Comparison of ENCODE assay signal across 8 mouse cellular contexts in the genomic region with DNA sequence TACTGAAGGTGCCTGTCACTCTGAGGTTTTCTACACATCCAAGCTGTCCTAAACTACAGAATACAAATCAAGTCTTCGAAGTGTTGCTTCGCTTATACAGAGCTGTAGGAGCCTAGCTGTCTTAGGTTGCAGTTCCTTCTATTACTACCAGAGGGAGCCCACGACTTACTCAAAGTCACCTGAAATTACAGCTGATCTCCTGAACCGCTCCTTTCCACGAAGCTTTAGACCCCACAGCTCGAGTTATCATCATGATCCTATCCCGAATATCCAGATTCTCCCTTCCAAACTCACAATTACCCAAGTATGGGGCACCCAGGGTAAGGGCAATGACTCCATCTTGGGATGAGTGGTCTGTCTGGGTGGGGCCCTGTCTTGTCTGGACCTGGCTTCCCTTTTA. TPM values are rescaled to one million over a fixed set of nuclear protein-coding genes. Genes with fewer than 3 reads are reported as not detected.
DNase-seq lines count a peak whose midpoint lies in the region; ATAC-seq and TF ChIP-seq lines count a peak whose summit lies in the region.
"Had no signal": no experiment of that assay in that cellular context is flagged by ENCODE, and none has a peak within 500 bp of the region (broad histone marks: within the 10 kb centered on the region; RNA-seq: fewer than 3 reads in every experiment).

No protein-coding gene starts in this region.

- H3K4me3 ChIP-seq in MEL (ENCODE audit: control insufficient read depth in 1 of 2, insufficient read depth in 1 of 2, low read depth in 2 of 2, low read length in 2 of 2) = no peak overlapping the region; a peak in 1 of 4 replicates
- H3K4me3 ChIP-seq in hindbrain, embryonic 12.5 days = no peak overlapping the region
- peak overlapping the region; percentile 8; the same call in 1 of the 2 replicates for H3K4me3 ChIP-seq in limb, embryonic 14.5 days (replicated peaks; ENCODE audit: low read length)

- no peaks in the 10 kb centered on the region for H3K9me3 ChIP-seq in MEL (replicated peaks; ENCODE audit: insufficient read depth, low read length)
- H3K9me3 ChIP-seq in hindbrain, embryonic 12.5 days (replicated peaks) = no peaks in the 10 kb centered on the region
- no peaks in the 10 kb centered on the region for H3K9me3 ChIP-seq in limb, embryonic 14.5 days (ENCODE audit: control insufficient read depth, low read length)

- no peak for TF ChIP-seq EP300 in MEL (IDR thresholded peaks at IDR 0.05; ENCODE audit: low read depth in 1 of 2, low read length in 2 of 2)

- peak; percentile 56 for DNase-seq in MEL (ENCODE audit: low read depth, low spot score)
- peak; percentile 78 for DNase-seq in embryo, embryonic 11 days
- peak; percentile 85 for DNase-seq in limb, embryonic 14.5 days (ENCODE audit: low spot score)
- no peak for DNase-seq in yolk sac, embryonic 10.5 days (ENCODE audit: low spot score)

- peak; percentile 57 for TF ChIP-seq RAD21 in MEL (IDR thresholded peaks at IDR 0.05; ENCODE audit: low read depth, low read length)

- H3K4me2 ChIP-seq in hindbrain, embryonic 12.5 days (replicated peaks) = peak overlapping the region; percentile 24
- H3K4me2 ChIP-seq in limb, embryonic 14.5 days (replicated peaks; ENCODE audit: low read depth, low read length, severe bottlenecking) = peak overlapping the region; percentile 48

- H3K27ac ChIP-seq in MEL (ENCODE audit: control insufficient read depth, low read depth, low read length) = no peak overlapping the region
- H3K27ac ChIP-seq in hindbrain, embryonic 12.5 days = no peak overlapping the region
- H3K27ac ChIP-seq in limb, embryonic 14.5 days (replicated peaks; ENCODE audit: low read depth, low read length) = no peak overlapping the region

- no peaks in the 10 kb centered on the region for H3K79me2 ChIP-seq in MEL (ENCODE audit: control insufficient read depth, insufficient read depth, low read length, poor library complexity)

- WGBS in hindbrain, embryonic 12.5 days = 23% methylated on average over 7 of the region's 7 CpGs
- WGBS in limb, embryonic 14.5 days = 18% methylated on average over 7 of the region's 7 CpGs

- no peaks in the 10 kb centered on the region for H3K27me3 ChIP-seq in MEL (ENCODE audit: control insufficient read depth in 1 of 2, insufficient read depth in 2 of 2, low read length in 2 of 2)
- peaks cover 14% of the 10 kb centered on the region; the same call in 1 of the 2 replicates for H3K27me3 ChIP-seq in hindbrain, embryonic 12.5 days
- no peaks in the 10 kb centered on the region for H3K27me3 ChIP-seq in limb, embryonic 14.5 days (ENCODE audit: control insufficient read depth, insufficient read depth, low read length)

- ATAC-seq in CD4-positive, CD25-positive, alpha-beta regulatory T cell, adult 4 months = peak; percentile 78
- ATAC-seq in hindbrain, embryonic 12.5 days (ENCODE audit: low FRiP score) = peak; percentile 41
- peak; percentile 51; the same call in 1 of the 2 replicates for ATAC-seq in limb, embryonic 14.5 days (ENCODE audit: low FRiP score, low read depth)
- ATAC-seq in monocyte, adult 5-6 weeks (replicated peaks; ENCODE audit: insufficient number of reproducible peaks, low FRiP score, low TSS enrichment, poor library complexity, severe bottlenecking) = peak; percentile 39; the same call in 1 of the 2 replicates

- H3K36me3 ChIP-seq in MEL (ENCODE audit: control insufficient read depth in 1 of 2, insufficient read depth in 2 of 2, low read length in 2 of 2) = no peaks in the 10 kb centered on the region
- H3K36me3 ChIP-seq in hindbrain, embryonic 12.5 days = no peaks in the 10 kb centered on the region
- H3K36me3 ChIP-seq in limb, embryonic 14.5 days (ENCODE audit: control insufficient read depth, insufficient read depth, low read length) = no peaks in the 10 kb centered on the region

- H3K4me1 ChIP-seq in MEL (ENCODE audit: control insufficient read depth in 1 of 2, insufficient read depth in 2 of 2, low read length in 2 of 2) = no peaks in the 10 kb centered on the region
- H3K4me1 ChIP-seq in hindbrain, embryonic 12.5 days = no peaks in the 10 kb centered on the region
- H3K4me1 ChIP-seq in limb, embryonic 14.5 days (ENCODE audit: control insufficient read depth, insufficient read depth, low read length) = no peaks in the 10 kb centered on the region

- TF ChIP-seq POLR2A in MEL (IDR thresholded peaks at IDR 0.05; ENCODE audit: control insufficient read depth in 1 of 2, insufficient read depth in 1 of 2, low read depth in 1 of 2, low read length in 2 of 2, poor library complexity in 1 of 2) = no peak
- TF ChIP-seq POLR2A in limb, embryonic 14.5 days (IDR thresholded peaks at IDR 0.05; ENCODE audit: borderline replicate concordance, extremely low read depth, insufficient read depth, insufficient read length) = no peak

- TF ChIP-seq CTCF in MEL (IDR thresholded peaks at IDR 0.05 in 2 of 3, conservative IDR thresholded peaks at IDR 0.05 in 1 of 3; ENCODE audit: control insufficient read depth in 1 of 3, insufficient read depth in 1 of 3, low read depth in 2 of 3, low read length in 3 of 3, poor library complexity in 1 of 3, severe bottlenecking in 1 of 3) = peak; percentile 14 to 66 (median 53); a peak in 5 of 6 replicates

- no peak overlapping the region for H3K9ac ChIP-seq in MEL (ENCODE audit: control insufficient read depth, low read depth, low read length, poor library complexity, severe bottlenecking)
- no peak overlapping the region for H3K9ac ChIP-seq in hindbrain, embryonic 12.5 days
- no peak overlapping the region for H3K9ac ChIP-seq in limb, embryonic 14.5 days (ENCODE audit: low read depth, low read length, severe bottlenecking)

TF ChIP-seq in MEL, 35 proteins besides CTCF, POLR2A, EP300 and RAD21:
- TF ChIP-seq BHLHE40 (IDR thresholded peaks at IDR 0.05; ENCODE audit: borderline replicate concordance, low read depth, low read length) = no peak
- TF ChIP-seq MAFK (IDR thresholded peaks at IDR 0.05; ENCODE audit: borderline replicate concordance, low read depth, low read length) = no peak
- TF ChIP-seq USF1 (IDR thresholded peaks at IDR 0.05; ENCODE audit: low read depth, low read length) = no peak
- TF ChIP-seq SMC3 (IDR thresholded peaks at IDR 0.05; ENCODE audit: low read depth, low read length) = peak; percentile 54
- TF ChIP-seq POLR2AphosphoS2 (IDR thresholded peaks at IDR 0.05; ENCODE audit: low read length) = no peak
- TF ChIP-seq ZC3H11A (IDR thresholded peaks at IDR 0.05; ENCODE audit: low read depth, low read length) = peak; percentile 8; the same call in 1 of the 2 replicates
- TF ChIP-seq CHD1 (IDR thresholded peaks at IDR 0.05; ENCODE audit: low read depth, low read length) = no peak
- no peak for TF ChIP-seq SIN3A (IDR thresholded peaks at IDR 0.05; ENCODE audit: low read length)
- TF ChIP-seq GABPA (IDR thresholded peaks at IDR 0.05; ENCODE audit: low read depth, low read length) = no peak
- no peak for TF ChIP-seq CHD2 (IDR thresholded peaks at IDR 0.05; ENCODE audit: low read length)
- no peak for TF ChIP-seq ZNF384 (IDR thresholded peaks at IDR 0.05; ENCODE audit: low read depth, low read length)

RNA-seq across cellular contexts. Expression of gene Fxyd2, which starts 12.3 kb away (rescaled TPM):
- not detected for polyA plus RNA-seq in CD4-positive, CD25-positive, alpha-beta regulatory T cell, adult 4 months (2017; shearing (Covaris generic))
- not detected in 2 replicates for total RNA-seq in MEL (2012; rRNA removed)
- polyA plus RNA-seq in MEL (2012; ENCODE audit: insufficient read depth in 1 of 2, insufficient read length in 2 of 2, low read depth in 1 of 2, low replicate concordance in 2 of 2, missing spikeins in 1 of 2) = not detected
- 1.9 and 2.1 TPM in 2 replicates for polyA plus RNA-seq in hindbrain, embryonic 12.5 days (2016; fragmentation: Nextera tagmentation; extraction: Ambion mirVana)
- 6.0 and 8.5 TPM in 2 replicates for polyA plus RNA-seq in limb, embryonic 14.5 days (2012; rRNA removed)
- polyA plus RNA-seq in limb, embryonic 14.5 days (2014; fragmentation: Nextera tagmentation; extraction: Ambion mirVana) = 6.1 and 7.6 TPM in 2 replicates
- not detected in 3 replicates for total RNA-seq in monocyte, adult 5-6 weeks (2017)

RNA-seq across cellular contexts. Expression of gene Dscaml1, which starts 14.6 kb away (rescaled TPM):
- not detected for polyA plus RNA-seq in CD4-positive, CD25-positive, alpha-beta regulatory T cell, adult 4 months (2017; shearing (Covaris generic))
- not detected in 2 replicates for total RNA-seq in MEL (2012; rRNA removed)
- polyA plus RNA-seq in MEL (2012; ENCODE audit: insufficient read depth in 1 of 2, insufficient read length in 2 of 2, low read depth in 1 of 2, low replicate concordance in 2 of 2, missing spikeins in 1 of 2) = not detected
- 2.3 and 4.8 TPM in 2 replicates for polyA plus RNA-seq in hindbrain, embryonic 12.5 days (2016; fragmentation: Nextera tagmentation; extraction: Ambion mirVana)
- polyA plus RNA-seq in limb, embryonic 14.5 days (2012; rRNA removed) = 1.0 and 1.3 TPM in 2 replicates
- polyA plus RNA-seq in limb, embryonic 14.5 days (2014; fragmentation: Nextera tagmentation; extraction: Ambion mirVana) = 0.40 and 0.43 TPM in 2 replicates
- not detected in 3 replicates for total RNA-seq in monocyte, adult 5-6 weeks (2017)
- total RNA-seq: heart, postnatal 36 days had no signal

RNA-seq across cellular contexts. Expression of gene Fxyd6, which starts 41.8 kb away (rescaled TPM):
- polyA plus RNA-seq in CD4-positive, CD25-positive, alpha-beta regulatory T cell, adult 4 months (2017; shearing (Covaris generic)) = not detected
- total RNA-seq in MEL (2012; rRNA removed) = not detected in 2 replicates
- polyA plus RNA-seq in MEL (2012; ENCODE audit: insufficient read depth in 1 of 2, insufficient read length in 2 of 2, low read depth in 1 of 2, low replicate concordance in 2 of 2, missing spikeins in 1 of 2) = not detected
- polyA plus RNA-seq in hindbrain, embryonic 12.5 days (2016; fragmentation: Nextera tagmentation; extraction: Ambion mirVana) = 190 and 196 TPM in 2 replicates
- polyA plus RNA-seq in limb, embryonic 14.5 days (2012; rRNA removed) = 97.4 and 120 TPM in 2 replicates
- 82.7 and 94.3 TPM in 2 replicates for polyA plus RNA-seq in limb, embryonic 14.5 days (2014; fragmentation: Nextera tagmentation; extraction: Ambion mirVana)
- total RNA-seq in monocyte, adult 5-6 weeks (2017) = not detected in 3 replicates

Comparison
In these comparisons a context has a peak if more than half of its experiments do, and no peak if none do; other contexts are left out.
1. RNA of gene Fxyd6, which starts 41.8 kb away (polyA plus RNA-seq): 190 to 196 TPM in hindbrain, embryonic 12.5 days and 82.7 to 120 TPM in limb, embryonic 14.5 days; not detected in CD4-positive, CD25-positive, alpha-beta regulatory T cell, adult 4 months and not detected in MEL; every median in the first group is over 10 times any median in the second.
2. Peak in every context shown above with its lines, with median percentiles within 50 percentile points of each other: ATAC-seq.